12 mouse cellular contexts compared by ENCODE assay signal in genomic region chr1:24195951-24196517, GRCm38 (mm10). TPM values are rescaled to one million over a fixed set of nuclear protein-coding genes. Genes with fewer than 3 reads are reported as not detected.
DNase-seq lines count a peak whose midpoint lies in the region; ATAC-seq and TF ChIP-seq lines count a peak whose summit lies in the region.
"Had no signal": no experiment of that assay in that cellular context is flagged by ENCODE, and none has a peak within 500 bp of the region (broad histone marks: within the 10 kb centered on the region; RNA-seq: fewer than 3 reads in every experiment).

No protein-coding gene starts in this region.

- ATAC-seq in intestine, embryonic 14.5 days (replicated peaks; ENCODE audit: low FRiP score, low TSS enrichment, low read depth): no peak
- no peak for ATAC-seq in intestine, postnatal 0 days
- peak; percentile 93 for ATAC-seq in limb, embryonic 12.5 days (ENCODE audit: insufficient number of reproducible peaks, insufficient read depth, low FRiP score, low TSS enrichment, low read depth)
- ATAC-seq in cerebellum, adult (ENCODE audit: insufficient number of reproducible peaks, low FRiP score, low TSS enrichment): no peak
- ATAC-seq: activated CD4-positive, CD25-positive, alpha-beta regulatory T cell, adult 4 months had no signal

- no peak for TF ChIP-seq POLR2A in lung, adult 2 months (IDR thresholded peaks at IDR 0.05; ENCODE audit: borderline replicate concordance, extremely low read depth, low read depth, low read length)

- no peak overlapping the region for H3K27ac ChIP-seq in intestine, embryonic 14.5 days (ENCODE audit: low read depth)
- no peak overlapping the region for H3K27ac ChIP-seq in intestine, postnatal 0 days (ENCODE audit: low read depth, low read length)
- peak overlapping the region; percentile 65 for H3K27ac ChIP-seq in forebrain, embryonic 10.5 days
- peak overlapping the region; percentile 98 for H3K27ac ChIP-seq in limb, embryonic 12.5 days

- H3K9ac ChIP-seq in intestine, embryonic 14.5 days (ENCODE audit: low read length): no peak overlapping the region
- no peak overlapping the region for H3K9ac ChIP-seq in intestine, postnatal 0 days (ENCODE audit: low read depth, low read length)
- H3K9ac ChIP-seq in limb, embryonic 12.5 days (replicated peaks): peak overlapping the region; percentile 70; the same call in 1 of the 2 replicates

- no peak for TF ChIP-seq CTCF in intestine, postnatal 0 days (IDR thresholded peaks at IDR 0.05; ENCODE audit: low read depth)
- TF ChIP-seq CTCF in lung, adult 2 months (IDR thresholded peaks at IDR 0.05; ENCODE audit: insufficient read depth, low read length): no peak

- no peaks in the 10 kb centered on the region for H3K9me3 ChIP-seq in intestine, embryonic 14.5 days (ENCODE audit: control insufficient read depth, low read length)
- H3K9me3 ChIP-seq in intestine, postnatal 0 days (ENCODE audit: control insufficient read depth): no peaks in the 10 kb centered on the region
- no peaks in the 10 kb centered on the region for H3K9me3 ChIP-seq in forebrain, embryonic 10.5 days
- no peaks in the 10 kb centered on the region for H3K9me3 ChIP-seq in limb, embryonic 12.5 days

- DNase-seq in intestine, embryonic 14.5 days (ENCODE audit: low spot score): no peak
- DNase-seq in embryo, embryonic 10.5 days (ENCODE audit: low spot score): peak; percentile 81
- peak; percentile 27 for DNase-seq in forebrain, embryonic 10.5 days (ENCODE audit: extremely low spot score, low spot score)
- DNase-seq in B cell, adult 2 months: no peak
- DNase-seq in lung, adult 2 months: no peak
- DNase-seq: kidney, adult 11 months; right cerebral cortex, postnatal 25 days; thymus, adult 18-20 months had no signal

- H3K4me3 ChIP-seq in intestine, embryonic 14.5 days (ENCODE audit: low read depth, low read length): no peak overlapping the region
- no peak overlapping the region for H3K4me3 ChIP-seq in intestine, postnatal 0 days (ENCODE audit: low read depth, low read length)
- peak overlapping the region; percentile 42 for H3K4me3 ChIP-seq in forebrain, embryonic 10.5 days
- peak overlapping the region; percentile 49 for H3K4me3 ChIP-seq in limb, embryonic 12.5 days (replicated peaks)
- no peak overlapping the region for H3K4me3 ChIP-seq in lung, adult 2 months (replicated peaks; ENCODE audit: extremely low read depth, low read depth, low read length)

- peaks cover 2% of the 10 kb centered on the region; the same call in 1 of the 2 replicates for H3K4me1 ChIP-seq in intestine, embryonic 14.5 days (replicated peaks; ENCODE audit: control insufficient read depth, insufficient read depth, low read length)
- H3K4me1 ChIP-seq in intestine, postnatal 0 days (replicated peaks; ENCODE audit: control insufficient read depth, insufficient read depth, low read length): no peaks in the 10 kb centered on the region
- H3K4me1 ChIP-seq in forebrain, embryonic 10.5 days: peaks cover 39% of the 10 kb centered on the region
- peaks cover 57% of the 10 kb centered on the region for H3K4me1 ChIP-seq in limb, embryonic 12.5 days (replicated peaks)
- no peaks in the 10 kb centered on the region for H3K4me1 ChIP-seq in lung, adult 2 months (ENCODE audit: control insufficient read depth, insufficient read depth, low read length)

- H3K27me3 ChIP-seq in intestine, embryonic 14.5 days (replicated peaks; ENCODE audit: control insufficient read depth, insufficient read depth, low read length): no peaks in the 10 kb centered on the region
- no peaks in the 10 kb centered on the region for H3K27me3 ChIP-seq in intestine, postnatal 0 days (replicated peaks; ENCODE audit: control insufficient read depth, insufficient read depth, low read length)
- peaks cover 10% of the 10 kb centered on the region; the same call in 1 of the 2 replicates for H3K27me3 ChIP-seq in forebrain, embryonic 10.5 days (ENCODE audit: poor library complexity, severe bottlenecking)
- H3K27me3 ChIP-seq in limb, embryonic 12.5 days: no peaks in the 10 kb centered on the region

- H3K36me3 ChIP-seq in intestine, embryonic 14.5 days (ENCODE audit: control insufficient read depth, insufficient read depth, low read length): no peaks in the 10 kb centered on the region
- H3K36me3 ChIP-seq in intestine, postnatal 0 days (ENCODE audit: control insufficient read depth, insufficient read depth): no peaks in the 10 kb centered on the region
- no peaks in the 10 kb centered on the region for H3K36me3 ChIP-seq in forebrain, embryonic 10.5 days (replicated peaks)
- no peaks in the 10 kb centered on the region for H3K36me3 ChIP-seq in limb, embryonic 12.5 days

- peak overlapping the region; percentile 32 for H3K4me2 ChIP-seq in intestine, embryonic 14.5 days (ENCODE audit: low read length)
- H3K4me2 ChIP-seq in intestine, postnatal 0 days (replicated peaks; ENCODE audit: low read depth): no peak overlapping the region
- peak overlapping the region; percentile 64 for H3K4me2 ChIP-seq in limb, embryonic 12.5 days

- WGBS in intestine, embryonic 14.5 days: 13% methylated on average over 3 of the region's 3 CpGs
- WGBS in intestine, postnatal 0 days: 35% methylated on average over 3 of the region's 3 CpGs
- 19% methylated on average over 3 of the region's 3 CpGs for WGBS in forebrain, embryonic 10.5 days
- WGBS in limb, embryonic 12.5 days: 2% methylated on average over 3 of the region's 3 CpGs
- 46% methylated on average over 3 of the region's 3 CpGs for WGBS in lung, adult 2 months

RNA-seq across cellular contexts. Expression of gene Col9a1, which starts 18.6 kb away (rescaled TPM):
- 2.7 and 2.9 TPM in 2 replicates for polyA plus RNA-seq in intestine, embryonic 14.5 days (2014; fragmentation: Nextera tagmentation; extraction: Ambion mirVana)
- 0.71 and 0.72 TPM in 2 replicates for polyA plus RNA-seq in intestine, postnatal 0 days (2015; fragmentation: Nextera tagmentation; extraction: Ambion mirVana)
- 20.3 and 32.1 TPM in 2 replicates for polyA plus RNA-seq in forebrain, embryonic 10.5 days (2016; fragmentation: Nextera tagmentation; extraction: Ambion mirVana)
- polyA plus RNA-seq in limb, embryonic 12.5 days (2016; fragmentation: Nextera tagmentation; extraction: Ambion mirVana): 192 and 211 TPM in 2 replicates
- 0.03 and 0.07 TPM in 2 replicates for polyA plus RNA-seq in lung, adult 2 months (2012; rRNA removed)
- polyA plus RNA-seq: activated CD4-positive, CD25-positive, alpha-beta regulatory T cell, adult 4 months had no signal

Comparison
In these comparisons a context has a peak if more than half of its experiments do, and no peak if none do; other contexts are left out.
1. DNase-seq: peak in embryo, embryonic 10.5 days (single experiment) and forebrain, embryonic 10.5 days (single experiment); none in intestine, embryonic 14.5 days (single experiment), B cell, adult 2 months (0 of 2) and lung, adult 2 months (single experiment).
2. H3K27ac ChIP-seq: peak in forebrain, embryonic 10.5 days (single experiment) and limb, embryonic 12.5 days (single experiment); none in intestine, embryonic 14.5 days (single experiment) and intestine, postnatal 0 days (single experiment).
3. H3K4me3 ChIP-seq: peak in forebrain, embryonic 10.5 days (single experiment) and limb, embryonic 12.5 days (single experiment); none in intestine, embryonic 14.5 days (single experiment), intestine, postnatal 0 days (single experiment) and lung, adult 2 months (single experiment).